Mouse (Mus musculus) limb, embryonic 11.5 days (tissue): ENCODE results near the gene Relt. TPM values are rescaled to one million over a fixed set of nuclear protein-coding genes. Genes with fewer than 3 reads are reported as not detected.

Source experiments
- ATAC-seq: fragments of 200-750 bp; cut with Nextera tagmentation; 2 replicates; pipeline ENCODE4 v1.8.0; 2017; ENCODE audit warnings: low read depth; ENCODE audit not compliant: insufficient number of reproducible peaks, low FRiP score, low TSS enrichment
- DNase-seq: peaks from one replicate; pipeline ENCODE4 v3.0.0-alpha.2; 2015; ENCODE audit warnings: low spot score
- H3K27ac ChIP-seq: fragments of 300-500 bp; sonication (generic); replicated peaks from 2 replicates; pipeline ENCODE4 v1.5.1; 2014; ENCODE audit warnings: low read depth, mild to moderate bottlenecking, low read length
- H3K27me3 ChIP-seq: fragments of 300-500 bp; sonication (generic); 2 replicates; pipeline ENCODE4 v1.6.1; 2014; ENCODE audit warnings: mild to moderate bottlenecking, low read length, mixed read lengths; ENCODE audit not compliant: control insufficient read depth, insufficient read depth
- H3K36me3 ChIP-seq: fragments of 300-500 bp; sonication (generic); 2 replicates; pipeline ENCODE4 v1.6.1; 2014; ENCODE audit warnings: mild to moderate bottlenecking, low read length, moderate library complexity, mixed read lengths; ENCODE audit not compliant: control insufficient read depth, insufficient read depth
- H3K4me1 ChIP-seq: fragments of 300-500 bp; sonication (generic); 2 replicates; pipeline ENCODE4 v1.6.1; 2014; ENCODE audit warnings: low read length, mixed read lengths; ENCODE audit not compliant: control insufficient read depth, insufficient read depth
- H3K4me2 ChIP-seq: fragments of 300-500 bp; sonication (generic); 2 replicates; pipeline ENCODE4 v1.6.1; 2014; ENCODE audit warnings: low read depth, mild to moderate bottlenecking, moderate library complexity; ENCODE audit not compliant: severe bottlenecking
- H3K4me3 ChIP-seq: fragments of 300-500 bp; sonication (generic); 2 replicates; pipeline ENCODE4 v1.5.1; 2014; ENCODE audit warnings: low read depth, low read length
- H3K9ac ChIP-seq: fragments of 300-500 bp; sonication (generic); 2 replicates; pipeline ENCODE4 v1.6.1; 2014; ENCODE audit warnings: mild to moderate bottlenecking, low read length
- H3K9me3 ChIP-seq: fragments of 300-500 bp; sonication (generic); 2 replicates; pipeline ENCODE4 v1.6.1; 2016; ENCODE audit warnings: low read length; ENCODE audit not compliant: control insufficient read depth
- WGBS: fragments of 180-500 bp; shearing (Covaris S2); extraction: QIAGEN DNeasy Blood & Tissue Kit; methylation state at CpG from one replicate; pipeline ENCODE4 v1.1.7; 2014; 5-methylcytosine and 5-hydroxymethylcytosine counted together
- polyA plus RNA-seq: library from polyadenylated mRNA; unstranded; fragments of >200 nt; fragmentation: Nextera tagmentation; extraction: Ambion mirVana; gene quantifications from 2 replicates; pipeline ENCODE4 v1.2.1, GENCODE M21; 2014

Relt gene
- polyA plus RNA-seq, 1 experiment from 2014 or later = 4.1 TPM

- Histone ChIP-seq H3K9me3 (no peaks in the 10 kb centered on the region), H3K4me3 (no peak overlapping the region), H3K9ac (no peak overlapping the region), H3K4me1 (peaks cover 44% of the 10 kb centered on the region), H3K36me3 (0 out of 2 replicates have a peak, but pooled peaks cover 2% of the 10 kb centered on the region), H3K4me2 (no peak overlapping the region), H3K27ac (peak overlapping the region; percentile 36; the same call in 1 of the 2 replicates), H3K27me3 (no peaks in the 10 kb centered on the region)
- no peak for ATAC-seq
- DNase-seq = no peak
- 41% methylated on average over 4 of the region's 4 CpGs for WGBS
Measured at GRCm38 (mm10) chr7:100855300-100855699, 7.9 kb downstream of the Relt start.

- Histone ChIP-seq H3K27ac (peak overlapping the region; percentile 36; the same call in 1 of the 2 replicates), H3K9ac (no peak overlapping the region), H3K9me3 (no peaks in the 10 kb centered on the region), H3K27me3 (no peaks in the 10 kb centered on the region), H3K4me2 (no peak overlapping the region; the same call in 1 of the 2 replicates), H3K4me3 (no peak overlapping the region), H3K36me3 (peaks cover 3% of the 10 kb centered on the region; the same call in 1 of the 2 replicates), H3K4me1 (peaks cover 44% of the 10 kb centered on the region)
- 50% methylated on average over 5 of the region's 5 CpGs for WGBS
- ATAC-seq (no peak), DNase-seq (no peak)
Measured at GRCm38 (mm10) chr7:100854861-100855260, 8.4 kb downstream of the Relt start.

GRCm38 (mm10) chr7:100854137-100854814 lies 9.0 kb downstream of the Relt start:
- H3K9me3 ChIP-seq = no peaks in the 10 kb centered on the region
- peaks cover 44% of the 10 kb centered on the region for H3K4me1 ChIP-seq
- H3K27ac ChIP-seq = peak overlapping the region; percentile 21; the same call in 1 of the 2 replicates
- DNase-seq (peak; percentile 53), ATAC-seq (no peak)
- WGBS = 41% methylated on average over 6 of the region's 6 CpGs
- peaks cover 4% of the 10 kb centered on the region for H3K36me3 ChIP-seq
- no peak overlapping the region; the same call in 1 of the 2 replicates for H3K4me2 ChIP-seq
- H3K9ac ChIP-seq = 0 out of 2 replicates have a peak overlapping the region, but pooled peaks have one; percentile 17
- H3K4me3 ChIP-seq = no peak overlapping the region
- no peaks in the 10 kb centered on the region for H3K27me3 ChIP-seq

GRCm38 (mm10) chr7:100853396-100853795 lies 9.8 kb downstream of the Relt start:
- ATAC-seq = no peak
- no peak overlapping the region for H3K27ac ChIP-seq
- 57% methylated on average over 3 of the region's 3 CpGs for WGBS

GRCm38 (mm10) chr7:100851481-100852356 lies 11.5 kb downstream of the Relt start:
- H3K4me1 ChIP-seq = peaks cover 32% of the 10 kb centered on the region

More at GRCm38 (mm10) chr7:100853396-100853795, 9.8 kb downstream of the Relt start:
- H3K27me3 ChIP-seq = no peaks in the 10 kb centered on the region
- H3K4me2 ChIP-seq = no peak overlapping the region
- peaks cover 4% of the 10 kb centered on the region for H3K36me3 ChIP-seq
- H3K4me3 ChIP-seq = no peak overlapping the region
- no peaks in the 10 kb centered on the region for H3K9me3 ChIP-seq
- no peak for DNase-seq
- H3K9ac ChIP-seq = no peak overlapping the region
- peaks cover 43% of the 10 kb centered on the region for H3K4me1 ChIP-seq

GRCm38 (mm10) chr7:100849508-100849907 lies 13.7 kb downstream of the Relt start:
- Histone ChIP-seq H3K4me2 (no peak overlapping the region), H3K9me3 (no peaks in the 10 kb centered on the region), H3K4me1 (peaks cover 26% of the 10 kb centered on the region), H3K36me3 (peaks cover 4% of the 10 kb centered on the region), H3K9ac (no peak overlapping the region), H3K27me3 (no peaks in the 10 kb centered on the region), H3K27ac (no peak overlapping the region), H3K4me3 (no peak overlapping the region)
- ATAC-seq (no peak), DNase-seq (no peak)
- 88% methylated on average over 2 of the region's 2 CpGs for WGBS

More at GRCm38 (mm10) chr7:100851481-100852356, 11.5 kb downstream of the Relt start:
- H3K27me3 ChIP-seq = no peaks in the 10 kb centered on the region
- ATAC-seq (no peak), DNase-seq (no peak)
- no peaks in the 10 kb centered on the region for H3K9me3 ChIP-seq
- no peak overlapping the region for H3K4me3 ChIP-seq
- no peak overlapping the region for H3K4me2 ChIP-seq
- 77% methylated on average over 9 of the region's 9 CpGs for WGBS
- peaks cover 4% of the 10 kb centered on the region for H3K36me3 ChIP-seq
- no peak overlapping the region for H3K27ac ChIP-seq
- no peak overlapping the region for H3K9ac ChIP-seq

- no peak overlapping the region for H3K4me3 ChIP-seq
- H3K27me3 ChIP-seq = no peaks in the 10 kb centered on the region
- peaks cover 4% of the 10 kb centered on the region for H3K36me3 ChIP-seq
- 37% methylated on average over 6 of the region's 6 CpGs for WGBS
- H3K4me2 ChIP-seq = no peak overlapping the region
- H3K9ac ChIP-seq = no peak overlapping the region
- ATAC-seq = no peak
- no peak overlapping the region for H3K27ac ChIP-seq
- DNase-seq = peak; percentile 77
- H3K9me3 ChIP-seq = no peaks in the 10 kb centered on the region
- H3K4me1 ChIP-seq = peaks cover 18% of the 10 kb centered on the region
Measured at GRCm38 (mm10) chr7:100848744-100849143, 14.5 kb downstream of the Relt start.

- Histone ChIP-seq H3K27ac (no peak overlapping the region), H3K4me3 (no peak overlapping the region), H3K27me3 (no peaks in the 10 kb centered on the region), H3K9ac (no peak overlapping the region), H3K36me3 (peaks cover 2% of the 10 kb centered on the region), H3K4me2 (no peak overlapping the region), H3K4me1 (peaks cover 10% of the 10 kb centered on the region), H3K9me3 (no peaks in the 10 kb centered on the region)
- ATAC-seq (no peak), DNase-seq (no peak)
- WGBS = 80% methylated on average over 6 of the region's 6 CpGs
Measured at GRCm38 (mm10) chr7:100847131-100847530, 16.1 kb downstream of the Relt start.
